Mouse (Mus musculus): ENCODE measurements at regions not wholly inside any gene's neighbourhood (a gene's known extent, or its start where the extent isn't known, plus 50 kb on each side); places are given as distances from the start of the nearest gene placed in this dataset.
"Not testable (repeated sequence)": the region's sequence is repeated elsewhere in the genome, so short reads cannot be mapped to it uniquely, and the experiment has no call there.

GRCm38 (mm10) chr2:116444163-116444562, 378.5 kb upstream of the Meis2 start:
- DNase-seq = no peak

- DNase-seq = no peak
Measured at GRCm38 (mm10) chr2:116440252-116440651, 374.6 kb upstream of the Meis2 start.

- no peak for DNase-seq
Measured at GRCm38 (mm10) chr2:116433481-116433880, 367.8 kb upstream of the Meis2 start.

GRCm38 (mm10) chr2:116424131-116424530, 358.5 kb upstream of the Meis2 start:
- DNase-seq = no peak

GRCm38 (mm10) chr2:116417428-116418195, 352.0 kb upstream of the Meis2 start:
- no peak for DNase-seq

GRCm38 (mm10) chr2:116415742-116416141, 350.1 kb upstream of the Meis2 start:
- DNase-seq = no peak

- DNase-seq = no peak
Measured at GRCm38 (mm10) chr2:116402113-116402512, 336.5 kb upstream of the Meis2 start.

GRCm38 (mm10) chr2:116399966-116400365, 334.3 kb upstream of the Meis2 start:
- no peak for DNase-seq

- no peak for DNase-seq
Measured at GRCm38 (mm10) chr2:116368811-116369210, 303.2 kb upstream of the Meis2 start.

- DNase-seq = no peak
Measured at GRCm38 (mm10) chr2:116364136-116364535, 298.5 kb upstream of the Meis2 start.

- DNase-seq = no peak
Measured at GRCm38 (mm10) chr2:116358145-116358544, 292.5 kb upstream of the Meis2 start.

GRCm38 (mm10) chr2:116348530-116348914, 282.9 kb upstream of the Meis2 start:
- peak in 1 of 2 experiments; percentile 3 for DNase-seq

GRCm38 (mm10) chr2:116347827-116348529, 282.3 kb upstream of the Meis2 start:
- DNase-seq = no peak

- no peak for DNase-seq
Measured at GRCm38 (mm10) chr2:116331801-116332200, 266.2 kb upstream of the Meis2 start.

- no peak for DNase-seq
Measured at GRCm38 (mm10) chr2:116322039-116322770, 256.6 kb upstream of the Meis2 start.

GRCm38 (mm10) chr2:116299551-116299950, 233.9 kb upstream of the Meis2 start:
- DNase-seq = no peak

GRCm38 (mm10) chr2:116289886-116290285, 224.2 kb upstream of the Meis2 start:
- no peak for DNase-seq

GRCm38 (mm10) chr2:116243191-116243590, 177.6 kb upstream of the Meis2 start:
- not testable (repeated sequence) for DNase-seq

GRCm38 (mm10) chr2:116236731-116237130, 171.1 kb upstream of the Meis2 start:
- peak; percentile 20 to 22 for DNase-seq

GRCm38 (mm10) chr2:116232793-116233192, 167.2 kb upstream of the Meis2 start:
- no peak for DNase-seq

GRCm38 (mm10) chr2:116216418-116216817, 150.8 kb upstream of the Meis2 start:
- no peak for DNase-seq

GRCm38 (mm10) chr2:116201248-116202223, 135.9 kb upstream of the Meis2 start:
- DNase-seq = no peak
